Mouse (Mus musculus): Measurements from ENCODE around the gene Ablim2. TPM values are rescaled to one million over a fixed set of nuclear protein-coding genes. Genes with fewer than 3 reads are reported as not detected.

Gene Ablim2
- total RNA-seq, 2 experiments from 2014 or later = 1.6 TPM; not detected in 1

Other genes starting within 250 kb of the Ablim2 start
- gene Cpz, start 232.2 kb upstream of the Ablim2 start, total RNA-seq (2014; fragmentation: Nextera tagmentation) = not detected in 2 replicates
- not detected in 2 replicates for gene Cpz, start 232.2 kb upstream of the Ablim2 start, total RNA-seq (2017)
- gene Trmt44, start 182.8 kb upstream of the Ablim2 start, total RNA-seq (2014; fragmentation: Nextera tagmentation) = 8.1 and 9.5 TPM in 2 replicates
- gene Trmt44, start 182.8 kb upstream of the Ablim2 start, total RNA-seq (2017) = 8.5 and 13.3 TPM in 2 replicates
- 41.4 and 56.5 TPM in 2 replicates for gene Acox3, start 174.8 kb upstream of the Ablim2 start, total RNA-seq (2014; fragmentation: Nextera tagmentation)
- 25.3 and 34.5 TPM in 2 replicates for gene Acox3, start 174.8 kb upstream of the Ablim2 start, total RNA-seq (2017)
- gene Htra3, start 78.1 kb upstream of the Ablim2 start, total RNA-seq (2014; fragmentation: Nextera tagmentation) = not detected in 2 replicates
- not detected in 2 replicates for gene Htra3, start 78.1 kb upstream of the Ablim2 start, total RNA-seq (2017)
- 3.9 and 26.5 TPM in 2 replicates for gene Sh3tc1, start 17.9 kb upstream of the Ablim2 start, total RNA-seq (2014; fragmentation: Nextera tagmentation)
- gene Sh3tc1, start 17.9 kb upstream of the Ablim2 start, total RNA-seq (2017) = 3.9 and 5.1 TPM in 2 replicates
- 23.7 and 36.0 TPM in 2 replicates for gene Afap1, start 135.4 kb downstream of the Ablim2 start, total RNA-seq (2014; fragmentation: Nextera tagmentation)
- gene Afap1, start 135.4 kb downstream of the Ablim2 start, total RNA-seq (2017) = 17.9 and 20.4 TPM in 2 replicates

All from granulocyte monocyte progenitor cell, adult 5-6 weeks (primary cell).